Mouse (Mus musculus): ENCODE data around the gene 1110017D15Rik. TPM values are rescaled to one million over a fixed set of nuclear protein-coding genes. Genes with fewer than 3 reads are reported as not detected.

1110017D15Rik gene
- total RNA-seq, 1 experiment, result not detected

DNA sequence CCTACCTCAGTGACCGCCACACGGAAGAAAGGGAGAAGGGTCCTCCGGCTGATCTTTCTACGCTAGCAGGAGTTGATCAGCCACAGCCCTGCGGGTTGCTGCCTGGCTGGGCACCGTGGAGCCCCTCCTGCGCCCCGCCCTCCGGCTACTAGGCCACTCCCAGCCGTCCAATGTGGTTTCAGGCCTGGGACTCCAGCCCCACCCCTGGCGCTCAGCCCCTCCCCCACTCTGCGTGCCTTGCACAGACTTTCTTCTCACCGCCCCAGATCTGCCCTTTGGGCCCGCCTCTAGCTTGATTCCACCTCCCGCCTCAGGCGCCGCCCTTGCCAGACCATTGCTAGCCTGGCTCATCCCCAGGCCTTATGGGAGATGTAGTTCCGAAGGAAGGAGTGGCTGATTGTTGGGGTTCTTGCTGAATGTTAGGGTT lies 14.1 kb downstream of the 1110017D15Rik start, which contains the start of gene AI464131:
Gene AI464131 (minus strand): TSS at position 91 of the 427 bp plus-strand sequence.
- Histone ChIP-seq H3K36me3 (ENCODE audit: control insufficient read depth, insufficient read depth, low read length, poor library complexity, severe bottlenecking) (no peaks in the 10 kb centered on the region), H3K9me3 (ENCODE audit: control insufficient read depth, insufficient read depth, low read depth, low read length) (no peaks in the 10 kb centered on the region), H3K27ac (ENCODE audit: insufficient read depth, low read depth, low read length, poor library complexity, severe bottlenecking) (no peak within 1 kb of the TSS), H3K4me1 (ENCODE audit: control insufficient read depth in 2 of 2, insufficient read depth in 2 of 2, low read length in 2 of 2, poor library complexity in 1 of 2) (peaks cover 3 to 17% of the 10 kb centered on the region in 2 experiments), H3K9ac (ENCODE audit: insufficient read depth, low read depth, low read length, poor library complexity, severe bottlenecking) (peak within 1 kb of the TSS; percentile 53), H3K4me3 (ENCODE audit: insufficient read depth in 1 of 2, low read depth in 1 of 2, low read length in 2 of 2, poor library complexity in 1 of 2, severe bottlenecking in 1 of 2) (peak within 1 kb of the TSS; percentile 65 to 78)
- no peak for TF ChIP-seq ZNF384 (IDR thresholded peaks at IDR 0.05; ENCODE audit: low read depth, low read length)
- peak; percentile 94 for TF ChIP-seq HCFC1 (IDR thresholded peaks at IDR 0.05; ENCODE audit: borderline replicate concordance, insufficient read depth, low read length)
- no peak for TF ChIP-seq MAFK (IDR thresholded peaks at IDR 0.05; ENCODE audit: insufficient read depth, low read depth, low read length)
- 0 out of 2 replicates have a peak, but pooled peaks have one; percentile 32 for TF ChIP-seq CHD2 (IDR thresholded peaks at IDR 0.05; ENCODE audit: low read depth, low read length)
- TF ChIP-seq ZC3H11A (IDR thresholded peaks at IDR 0.05; ENCODE audit: borderline replicate concordance, low read depth, low read length), result no peak
- peak; percentile 99 for DNase-seq (ENCODE audit: low read depth, low spot score)
- in situ Hi-C loops (cut with MboI; ENCODE audit: low sequenced_read_pairs in 2 of 2, unreplicated experiment in 2 of 2), result no loop called here

DNA sequence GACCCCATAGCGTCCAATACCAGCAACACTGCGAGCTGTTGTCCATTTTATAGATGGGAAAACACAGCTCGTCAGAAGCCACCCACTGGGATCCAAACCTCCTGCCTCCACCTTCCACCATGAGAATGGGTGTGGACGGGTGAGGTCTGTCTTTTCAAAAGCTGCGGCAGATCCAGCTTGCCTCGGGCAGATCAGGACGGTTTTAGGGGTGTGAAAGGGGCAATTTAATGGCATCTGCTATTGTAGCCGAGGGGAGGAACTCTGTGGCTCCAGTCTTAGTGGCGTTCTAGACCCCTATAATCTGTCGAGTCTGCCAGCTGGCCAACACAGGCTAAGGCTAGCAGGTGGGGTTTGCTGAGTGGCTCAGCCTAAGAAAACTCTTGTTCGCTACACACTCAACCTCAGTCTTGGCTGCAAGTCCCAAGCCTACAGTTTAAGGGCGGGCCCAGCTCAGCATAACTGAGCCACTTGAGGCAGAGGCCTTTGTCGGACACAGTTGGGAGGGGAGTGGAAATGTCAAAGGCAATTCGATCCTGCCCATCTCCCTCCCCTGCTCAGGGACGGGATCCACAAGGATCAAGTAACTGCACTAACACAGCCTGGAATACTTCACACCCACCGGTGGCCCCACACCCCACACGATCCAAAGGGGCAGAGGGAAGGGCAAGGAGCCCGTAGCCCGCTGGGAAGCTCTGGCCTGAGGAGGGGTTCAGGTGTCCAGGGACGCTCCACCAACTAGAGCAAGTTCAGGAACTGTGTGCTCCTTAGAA lies 14.8 kb downstream of the 1110017D15Rik start:
- Histone ChIP-seq H3K4me3 (ENCODE audit: insufficient read depth in 1 of 2, low read depth in 1 of 2, low read length in 2 of 2, poor library complexity in 1 of 2, severe bottlenecking in 1 of 2) (peak overlapping the region; percentile 65 to 78), H3K9me3 (ENCODE audit: control insufficient read depth, insufficient read depth, low read depth, low read length) (no peaks in the 10 kb centered on the region), H3K4me1 (ENCODE audit: control insufficient read depth in 2 of 2, insufficient read depth in 2 of 2, low read length in 2 of 2, poor library complexity in 1 of 2) (peaks cover 2 to 22% of the 10 kb centered on the region in 2 experiments), H3K36me3 (ENCODE audit: control insufficient read depth, insufficient read depth, low read length, poor library complexity, severe bottlenecking) (no peaks in the 10 kb centered on the region), H3K9ac (ENCODE audit: insufficient read depth, low read depth, low read length, poor library complexity, severe bottlenecking) (peak overlapping the region; percentile 53), H3K27ac (ENCODE audit: insufficient read depth, low read depth, low read length, poor library complexity, severe bottlenecking) (no peak overlapping the region)
- in situ Hi-C loops (cut with MboI; ENCODE audit: low sequenced_read_pairs in 2 of 2, unreplicated experiment in 2 of 2), result no loop called here
- no peak for DNase-seq (ENCODE audit: low read depth, low spot score)
- TF ChIP-seq CHD2 (IDR thresholded peaks at IDR 0.05; ENCODE audit: low read depth, low read length) (no peak), MAFK (IDR thresholded peaks at IDR 0.05; ENCODE audit: insufficient read depth, low read depth, low read length) (no peak), HCFC1 (IDR thresholded peaks at IDR 0.05; ENCODE audit: borderline replicate concordance, insufficient read depth, low read length) (no peak)

DNA sequence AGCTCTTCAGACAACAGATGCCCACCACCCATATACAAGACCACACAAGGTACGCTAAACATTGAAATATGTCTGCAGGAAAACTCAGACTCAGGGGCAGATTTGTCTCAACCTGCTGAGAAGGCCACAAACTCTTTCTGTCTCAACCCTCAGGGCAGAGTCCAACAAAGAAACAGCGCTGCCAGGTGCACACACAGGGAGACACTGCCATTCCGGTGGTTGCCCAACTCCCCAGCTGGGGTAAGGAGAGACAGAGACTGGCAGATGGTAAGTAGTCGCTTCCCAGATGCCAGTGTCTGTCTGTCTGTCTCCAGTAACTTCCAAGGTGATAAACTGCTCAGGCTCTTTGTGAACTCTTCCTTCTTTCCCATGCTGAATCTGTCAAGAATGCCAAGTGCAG lies 16.3 kb downstream of the 1110017D15Rik start:
- Histone ChIP-seq H3K27ac (ENCODE audit: insufficient read depth, low read depth, low read length, poor library complexity, severe bottlenecking) (no peak overlapping the region), H3K4me1 (ENCODE audit: control insufficient read depth in 2 of 2, insufficient read depth in 2 of 2, low read length in 2 of 2, poor library complexity in 1 of 2) (peaks cover 2 to 16% of the 10 kb centered on the region in 2 experiments), H3K9ac (ENCODE audit: insufficient read depth, low read depth, low read length, poor library complexity, severe bottlenecking) (no peak overlapping the region), H3K36me3 (ENCODE audit: control insufficient read depth, insufficient read depth, low read length, poor library complexity, severe bottlenecking) (no peaks in the 10 kb centered on the region), H3K9me3 (ENCODE audit: control insufficient read depth, insufficient read depth, low read depth, low read length) (no peaks in the 10 kb centered on the region), H3K4me3 (ENCODE audit: insufficient read depth in 1 of 2, low read depth in 1 of 2, low read length in 2 of 2, poor library complexity in 1 of 2, severe bottlenecking in 1 of 2) (no peak overlapping the region)
- in situ Hi-C loops (cut with MboI; ENCODE audit: low sequenced_read_pairs in 2 of 2, unreplicated experiment in 2 of 2), result no loop called here
- TF ChIP-seq CHD2 (IDR thresholded peaks at IDR 0.05; ENCODE audit: low read depth, low read length) (no peak), ZNF384 (IDR thresholded peaks at IDR 0.05; ENCODE audit: low read depth, low read length) (no peak), HCFC1 (IDR thresholded peaks at IDR 0.05; ENCODE audit: borderline replicate concordance, insufficient read depth, low read length) (no peak)
- DNase-seq (ENCODE audit: low read depth, low spot score), result no peak

DNA sequence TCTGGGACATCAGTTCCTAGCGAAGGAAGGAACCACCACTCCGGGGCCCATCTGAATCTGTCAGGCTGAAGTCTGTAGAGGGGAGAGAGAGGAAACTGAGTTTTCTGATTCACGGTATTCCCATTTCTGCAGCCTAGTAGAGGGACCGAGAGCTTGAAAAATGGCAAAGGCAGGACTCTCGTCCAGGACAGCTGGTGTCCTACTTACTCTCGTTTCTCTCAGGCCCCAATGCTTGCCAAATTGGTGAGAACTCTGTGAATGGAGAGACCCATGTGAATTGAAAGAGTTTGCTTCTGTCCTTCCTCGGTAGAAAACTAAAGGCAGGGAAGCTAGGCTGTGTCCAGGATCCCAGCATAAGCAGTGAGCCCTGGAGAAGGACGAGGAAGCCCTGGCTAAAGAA lies 17.5 kb downstream of the 1110017D15Rik start:
- no peak overlapping the region for H3K27ac ChIP-seq (ENCODE audit: insufficient read depth, low read depth, low read length, poor library complexity, severe bottlenecking)
- H3K4me3 ChIP-seq (ENCODE audit: insufficient read depth in 1 of 2, low read depth in 1 of 2, low read length in 2 of 2, poor library complexity in 1 of 2, severe bottlenecking in 1 of 2), result no peak overlapping the region
- no peaks in the 10 kb centered on the region for H3K36me3 ChIP-seq (ENCODE audit: control insufficient read depth, insufficient read depth, low read length, poor library complexity, severe bottlenecking)
- no peak for DNase-seq (ENCODE audit: low read depth, low spot score)
- TF ChIP-seq ZNF384 (IDR thresholded peaks at IDR 0.05; ENCODE audit: low read depth, low read length), result no peak
- no peak for TF ChIP-seq MAFK (IDR thresholded peaks at IDR 0.05; ENCODE audit: insufficient read depth, low read depth, low read length)
- no peak for TF ChIP-seq ZC3H11A (IDR thresholded peaks at IDR 0.05; ENCODE audit: borderline replicate concordance, low read depth, low read length)
- TF ChIP-seq CHD2 (IDR thresholded peaks at IDR 0.05; ENCODE audit: low read depth, low read length), result no peak
- TF ChIP-seq HCFC1 (IDR thresholded peaks at IDR 0.05; ENCODE audit: borderline replicate concordance, insufficient read depth, low read length), result no peak
- H3K9ac ChIP-seq (ENCODE audit: insufficient read depth, low read depth, low read length, poor library complexity, severe bottlenecking), result no peak overlapping the region
- H3K9me3 ChIP-seq (ENCODE audit: control insufficient read depth, insufficient read depth, low read depth, low read length), result no peaks in the 10 kb centered on the region
- in situ Hi-C loops (cut with MboI; ENCODE audit: low sequenced_read_pairs in 2 of 2, unreplicated experiment in 2 of 2), result no loop called here
- H3K4me1 ChIP-seq (ENCODE audit: control insufficient read depth in 2 of 2, insufficient read depth in 2 of 2, low read length in 2 of 2, poor library complexity in 1 of 2), result peaks cover 2 to 15% of the 10 kb centered on the region in 2 experiments
